In the genomic region with DNA sequence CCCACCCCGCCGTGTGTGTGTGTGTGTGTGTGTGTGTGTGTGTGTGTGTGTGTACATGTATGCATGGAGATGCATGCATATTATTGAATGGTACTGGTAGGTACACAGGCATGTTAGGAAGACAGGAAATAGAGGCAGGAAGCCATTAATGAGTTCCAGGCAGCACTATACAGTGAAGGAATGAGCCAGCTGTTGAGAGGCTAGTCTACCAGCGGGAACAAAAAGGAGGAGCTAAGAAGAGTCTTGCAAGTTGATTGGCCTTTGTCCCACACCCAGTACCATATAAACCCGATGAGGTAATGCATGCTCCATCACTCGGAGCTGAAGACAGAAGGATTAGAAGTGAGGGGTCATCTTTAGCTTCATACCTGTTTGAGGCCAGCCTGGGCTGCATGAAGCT, we compare ENCODE assay signal across 21 mouse cellular contexts. TPM values are rescaled to one million over a fixed set of nuclear protein-coding genes. Genes with fewer than 3 reads are reported as not detected.
DNase-seq lines count a peak whose midpoint lies in the region; ATAC-seq and TF ChIP-seq lines count a peak whose summit lies in the region.
"Had no signal": no experiment of that assay in that cellular context is flagged by ENCODE, and none has a peak within 500 bp of the region (broad histone marks: within the 10 kb centered on the region; RNA-seq: fewer than 3 reads in every experiment).

No protein-coding gene starts in this region.

- no peak overlapping the region for H3K4me3 ChIP-seq in kidney, postnatal 0 days (replicated peaks; ENCODE audit: low read depth, low read length)
- no peak overlapping the region for H3K4me3 ChIP-seq in hindbrain, embryonic 12.5 days
- H3K4me3 ChIP-seq in limb, embryonic 11.5 days (ENCODE audit: low read depth, low read length): no peak overlapping the region
- H3K4me3 ChIP-seq: embryonic facial prominence, embryonic 13.5 days; forebrain, embryonic 10.5 days; heart, adult 2 months; heart, embryonic 15.5 days; hindbrain, embryonic 15.5 days; liver, embryonic 15.5 days had no signal

- ATAC-seq in kidney, postnatal 0 days (replicated peaks; ENCODE audit: low FRiP score, low read depth): peak; percentile 49; the same call in 1 of the 2 replicates
- peak; percentile 24; the same call in 1 of the 2 replicates for ATAC-seq in hindbrain, embryonic 12.5 days (ENCODE audit: low FRiP score)
- peak; percentile 59 for ATAC-seq in limb, embryonic 11.5 days (ENCODE audit: insufficient number of reproducible peaks, low FRiP score, low TSS enrichment, low read depth)
- no peak for ATAC-seq in frontal cortex, adult (ENCODE audit: low TSS enrichment)

- no peak overlapping the region for H3K27ac ChIP-seq in kidney, postnatal 0 days
- H3K27ac ChIP-seq in hindbrain, embryonic 12.5 days: peak overlapping the region; percentile 31
- H3K27ac ChIP-seq in limb, embryonic 11.5 days (replicated peaks; ENCODE audit: low read depth, low read length): no peak overlapping the region
- H3K27ac ChIP-seq: embryonic facial prominence, embryonic 13.5 days; forebrain, embryonic 10.5 days; heart, adult 2 months; heart, embryonic 15.5 days; hindbrain, embryonic 15.5 days; liver, embryonic 15.5 days; macrophage had no signal

- H3K9ac ChIP-seq in kidney, postnatal 0 days (ENCODE audit: low read depth, low read length): no peak overlapping the region
- H3K9ac ChIP-seq in hindbrain, embryonic 12.5 days: no peak overlapping the region
- no peak overlapping the region for H3K9ac ChIP-seq in limb, embryonic 11.5 days (ENCODE audit: low read length)
- H3K9ac ChIP-seq: embryonic facial prominence, embryonic 13.5 days; heart, embryonic 15.5 days; hindbrain, embryonic 15.5 days; liver, embryonic 15.5 days had no signal

- peak; percentile 60 for DNase-seq in kidney, postnatal 0 days (ENCODE audit: low spot score)
- DNase-seq in kidney, postnatal 4 days: no peak
- peak; percentile 48 for DNase-seq in embryo, embryonic 10.5 days (ENCODE audit: low spot score)
- DNase-seq in limb, embryonic 11.5 days (ENCODE audit: low spot score): no peak
- no peak for DNase-seq in T-cell, adult 2 months (ENCODE audit: low spot score)
- DNase-seq in liver: no peak
- DNase-seq: adrenal gland, adult 2 months; cerebellum, postnatal 14 days; gastrocnemius, postnatal 10 days; heart, adult 2 months; kidney, adult 8-10 months; midbrain, embryonic 14.5 days; thymus, postnatal 4 days had no signal

- no peak for TF ChIP-seq CTCF in kidney, postnatal 0 days (IDR thresholded peaks at IDR 0.05; ENCODE audit: low read depth)

- H3K36me3 ChIP-seq in kidney, postnatal 0 days (ENCODE audit: insufficient read depth, low read length): peaks cover 35% of the 10 kb centered on the region
- H3K36me3 ChIP-seq in hindbrain, embryonic 12.5 days: peaks cover 50% of the 10 kb centered on the region
- peaks cover 5% of the 10 kb centered on the region for H3K36me3 ChIP-seq in limb, embryonic 11.5 days (ENCODE audit: control insufficient read depth, insufficient read depth, low read length)

- H3K4me2 ChIP-seq in kidney, postnatal 0 days (ENCODE audit: low read length): no peak overlapping the region
- no peak overlapping the region for H3K4me2 ChIP-seq in hindbrain, embryonic 12.5 days (replicated peaks)
- no peak overlapping the region for H3K4me2 ChIP-seq in limb, embryonic 11.5 days (ENCODE audit: low read depth, severe bottlenecking)
- H3K4me2 ChIP-seq: embryonic facial prominence, embryonic 13.5 days; heart, embryonic 15.5 days; hindbrain, embryonic 15.5 days; liver, embryonic 15.5 days had no signal

- WGBS in kidney, postnatal 0 days: 41% methylated on average over 4 of the region's 5 CpGs
- WGBS in hindbrain, embryonic 12.5 days: 67% methylated on average over 3 of the region's 5 CpGs
- WGBS in limb, embryonic 11.5 days: 67% methylated on average over 5 of the region's 5 CpGs

- H3K9me3 ChIP-seq in kidney, postnatal 0 days (replicated peaks; ENCODE audit: low read length): no peaks in the 10 kb centered on the region
- no peaks in the 10 kb centered on the region for H3K9me3 ChIP-seq in hindbrain, embryonic 12.5 days (replicated peaks)
- no peaks in the 10 kb centered on the region for H3K9me3 ChIP-seq in limb, embryonic 11.5 days (ENCODE audit: control insufficient read depth, low read length)
- H3K9me3 ChIP-seq: embryonic facial prominence, embryonic 13.5 days; forebrain, embryonic 10.5 days; heart, embryonic 15.5 days; hindbrain, embryonic 15.5 days; liver, embryonic 15.5 days had no signal

- H3K4me1 ChIP-seq in kidney, postnatal 0 days (replicated peaks; ENCODE audit: insufficient read depth, low read length): no peaks in the 10 kb centered on the region
- peaks cover 18% of the 10 kb centered on the region; the same call in 1 of the 2 replicates for H3K4me1 ChIP-seq in hindbrain, embryonic 12.5 days
- H3K4me1 ChIP-seq in limb, embryonic 11.5 days (ENCODE audit: control insufficient read depth, insufficient read depth, low read length): peaks cover 6% of the 10 kb centered on the region; the same call in 1 of the 2 replicates
- H3K4me1 ChIP-seq: embryonic facial prominence, embryonic 13.5 days; heart, embryonic 15.5 days; liver, embryonic 15.5 days had no signal

- no peaks in the 10 kb centered on the region for H3K27me3 ChIP-seq in kidney, postnatal 0 days (ENCODE audit: insufficient read depth, low read length)
- H3K27me3 ChIP-seq in hindbrain, embryonic 12.5 days: no peaks in the 10 kb centered on the region
- H3K27me3 ChIP-seq in limb, embryonic 11.5 days (ENCODE audit: control insufficient read depth, insufficient read depth, low read length): no peaks in the 10 kb centered on the region
- H3K27me3 ChIP-seq: embryonic facial prominence, embryonic 13.5 days; heart, embryonic 15.5 days; hindbrain, embryonic 15.5 days; liver, embryonic 15.5 days had no signal

RNA-seq across cellular contexts. Expression of gene Plcg2, which starts 39.7 kb away (rescaled TPM):
- 7.3 and 8.0 TPM in 2 replicates for polyA plus RNA-seq in kidney, postnatal 0 days (2015; fragmentation: Nextera tagmentation; extraction: Ambion mirVana)
- polyA plus RNA-seq in hindbrain, embryonic 12.5 days (2016; fragmentation: Nextera tagmentation; extraction: Ambion mirVana): 2.0 and 2.2 TPM in 2 replicates
- 2.8 and 3.3 TPM in 2 replicates for polyA plus RNA-seq in limb, embryonic 11.5 days (2014; fragmentation: Nextera tagmentation; extraction: Ambion mirVana)

Comparison
In these comparisons a context has a peak if more than half of its experiments do, and no peak if none do; other contexts are left out.
1. DNase-seq: peak in kidney, postnatal 0 days (single experiment) and embryo, embryonic 10.5 days (single experiment); none in kidney, postnatal 4 days (0 of 2), limb, embryonic 11.5 days (single experiment), T-cell, adult 2 months (single experiment) and liver (single experiment).